Mouse (Mus musculus): Measurements from ENCODE around the gene Nab2.

Nab2 gene

GRCm38 (mm10) chr10:127652906-127653638 lies 15.3 kb downstream of the Nab2 start:
- no peak for DNase-seq (ENCODE audit: extremely low read depth, insufficient read length, low spot score)

- DNase-seq (ENCODE audit: extremely low read depth, insufficient read length, low spot score), result no peak
Measured at GRCm38 (mm10) chr10:127645791-127646190, 22.6 kb downstream of the Nab2 start.

- DNase-seq (ENCODE audit: extremely low read depth, insufficient read length, low spot score), result peak; percentile 83
Measured at GRCm38 (mm10) chr10:127643553-127644238, 24.7 kb downstream of the Nab2 start.

- peak; percentile 85 for DNase-seq (ENCODE audit: extremely low read depth, insufficient read length, low spot score)
Measured at GRCm38 (mm10) chr10:127642772-127643552, 25.4 kb downstream of the Nab2 start, which contains the start of gene Stat6. Stat6 (plus strand) TSS chr10:127642986.

GRCm38 (mm10) chr10:127641861-127642771 lies 26.3 kb downstream of the Nab2 start:
- peak; percentile 71 for DNase-seq (ENCODE audit: extremely low read depth, insufficient read length, low spot score)

- no peak for DNase-seq (ENCODE audit: extremely low read depth, insufficient read length, low spot score)
Measured at GRCm38 (mm10) chr10:127640421-127640820, 27.9 kb downstream of the Nab2 start.

GRCm38 (mm10) chr10:127632668-127633271 lies 35.6 kb downstream of the Nab2 start:
- no peak for DNase-seq (ENCODE audit: extremely low read depth, insufficient read length, low spot score)

- peak; percentile 81 for DNase-seq (ENCODE audit: extremely low read depth, insufficient read length, low spot score)
Measured at GRCm38 (mm10) chr10:127631261-127632214, 36.8 kb downstream of the Nab2 start.

GRCm38 (mm10) chr10:127626433-127626832 lies 41.9 kb downstream of the Nab2 start:
- DNase-seq (ENCODE audit: extremely low read depth, insufficient read length, low spot score), result no peak

GRCm38 (mm10) chr10:127623439-127624216 lies 44.7 kb downstream of the Nab2 start:
- DNase-seq (ENCODE audit: extremely low read depth, insufficient read length, low spot score), result no peak

- DNase-seq (ENCODE audit: extremely low read depth, insufficient read length, low spot score), result no peak
Measured at GRCm38 (mm10) chr10:127622661-127623060, 45.7 kb downstream of the Nab2 start.

GRCm38 (mm10) chr10:127622057-127622392 lies 46.3 kb downstream of the Nab2 start:
- DNase-seq (ENCODE audit: extremely low read depth, insufficient read length, low spot score), result no peak

GRCm38 (mm10) chr10:127621191-127622056 lies 46.9 kb downstream of the Nab2 start:
- DNase-seq (ENCODE audit: extremely low read depth, insufficient read length, low spot score), result peak; percentile 99

GRCm38 (mm10) chr10:127620406-127621190 lies 47.8 kb downstream of the Nab2 start, which contains the start of gene Lrp1:
Lrp1 (minus strand) TSS chr10:127621148.
- peak; percentile 54 for DNase-seq (ENCODE audit: extremely low read depth, insufficient read length, low spot score)

- peak; percentile 56 for DNase-seq (ENCODE audit: extremely low read depth, insufficient read length, low spot score)
Measured at GRCm38 (mm10) chr10:127619941-127620405, 48.4 kb downstream of the Nab2 start.

- no peak for DNase-seq (ENCODE audit: extremely low read depth, insufficient read length, low spot score)
Measured at GRCm38 (mm10) chr10:127619119-127619721, 49.1 kb downstream of the Nab2 start.

Data from 3134 (cell line).